ENCODE assay signal across 8 mouse cellular contexts in genomic region chr17:88627150-88627549, GRCm38 (mm10). TPM values are rescaled to one million over a fixed set of nuclear protein-coding genes. Genes with fewer than 3 reads are reported as not detected.
DNase-seq lines count a peak whose midpoint lies in the region; ATAC-seq and TF ChIP-seq lines count a peak whose summit lies in the region.

No protein-coding gene starts in this region.

- no peak overlapping the region for H3K4me2 ChIP-seq in neural tube, embryonic 11.5 days (ENCODE audit: low read depth)
- peak overlapping the region; percentile 50 for H3K4me2 ChIP-seq in heart, postnatal 0 days (ENCODE audit: low read depth, low read length)
- peak overlapping the region; percentile 23 for H3K4me2 ChIP-seq in limb, embryonic 12.5 days

- ATAC-seq in neural tube, embryonic 11.5 days (ENCODE audit: insufficient read depth, low FRiP score, low TSS enrichment) = no peak
- no peak for ATAC-seq in heart, postnatal 0 days (ENCODE audit: insufficient read depth, low read depth)
- no peak for ATAC-seq in limb, embryonic 12.5 days (ENCODE audit: insufficient number of reproducible peaks, insufficient read depth, low FRiP score, low TSS enrichment, low read depth)
- ATAC-seq in megakaryocyte, adult 5-6 weeks (ENCODE audit: poor library complexity, severe bottlenecking) = no peak
- ATAC-seq in granulocyte monocyte progenitor cell, adult 5-6 weeks (replicated peaks; ENCODE audit: poor library complexity, severe bottlenecking) = no peak

- DNase-seq in neural tube, embryonic 11.5 days (ENCODE audit: low spot score) = no peak
- DNase-seq in neural tube, embryonic 10.5 days (ENCODE audit: extremely low spot score, low spot score) = no peak
- peak; percentile 23 for DNase-seq in heart, postnatal 0 days (ENCODE audit: low spot score)
- DNase-seq in yolk sac, embryonic 10.5 days (ENCODE audit: low spot score) = peak; percentile 83
- DNase-seq in natural killer cell, adult 2 months (ENCODE audit: low spot score in 2 of 2) = no peak

- 78% methylated on average over 7 of the region's 7 CpGs for WGBS in neural tube, embryonic 11.5 days
- 50% methylated on average over 7 of the region's 7 CpGs for WGBS in heart, postnatal 0 days
- 76% methylated on average over 7 of the region's 7 CpGs for WGBS in limb, embryonic 12.5 days

- no peak overlapping the region for H3K4me3 ChIP-seq in neural tube, embryonic 11.5 days (ENCODE audit: low read depth, low read length)
- H3K4me3 ChIP-seq in heart, postnatal 0 days (ENCODE audit: low read depth, low read length) = peak overlapping the region; percentile 20
- H3K4me3 ChIP-seq in limb, embryonic 12.5 days (replicated peaks) = no peak overlapping the region

- H3K9ac ChIP-seq in neural tube, embryonic 11.5 days (ENCODE audit: low read length) = no peak overlapping the region
- H3K9ac ChIP-seq in heart, postnatal 0 days (replicated peaks; ENCODE audit: low read depth, low read length) = no peak overlapping the region
- H3K9ac ChIP-seq in limb, embryonic 12.5 days (replicated peaks) = no peak overlapping the region

- no peaks in the 10 kb centered on the region for H3K9me3 ChIP-seq in neural tube, embryonic 11.5 days (ENCODE audit: control insufficient read depth, low read length)
- H3K9me3 ChIP-seq in heart, postnatal 0 days (replicated peaks; ENCODE audit: control insufficient read depth, low read length) = no peaks in the 10 kb centered on the region
- H3K9me3 ChIP-seq in limb, embryonic 12.5 days = 0 out of 2 replicates have a peak, but pooled peaks cover 7% of the 10 kb centered on the region

- H3K36me3 ChIP-seq in neural tube, embryonic 11.5 days (ENCODE audit: control insufficient read depth, insufficient read depth, low read length) = no peaks in the 10 kb centered on the region
- no peaks in the 10 kb centered on the region for H3K36me3 ChIP-seq in heart, postnatal 0 days (replicated peaks; ENCODE audit: control insufficient read depth, insufficient read depth, low read length)
- peaks cover 18% of the 10 kb centered on the region; the same call in 1 of the 2 replicates for H3K36me3 ChIP-seq in limb, embryonic 12.5 days

- no peak for TF ChIP-seq EP300 in heart, postnatal 0 days (IDR thresholded peaks at IDR 0.05; ENCODE audit: low read depth)

- TF ChIP-seq CTCF in heart, postnatal 0 days (IDR thresholded peaks at IDR 0.05; ENCODE audit: low read depth) = no peak

- H3K4me1 ChIP-seq in neural tube, embryonic 11.5 days (ENCODE audit: control insufficient read depth, insufficient read depth, low read length) = peaks cover 22% of the 10 kb centered on the region
- peaks cover 51% of the 10 kb centered on the region for H3K4me1 ChIP-seq in heart, postnatal 0 days (ENCODE audit: control insufficient read depth, insufficient read depth)
- peaks cover 58% of the 10 kb centered on the region for H3K4me1 ChIP-seq in limb, embryonic 12.5 days (replicated peaks)

- H3K27me3 ChIP-seq in neural tube, embryonic 11.5 days (ENCODE audit: control insufficient read depth, insufficient read depth, low read length) = no peaks in the 10 kb centered on the region
- H3K27me3 ChIP-seq in heart, postnatal 0 days (ENCODE audit: control insufficient read depth, insufficient read depth, low read length) = no peaks in the 10 kb centered on the region
- no peaks in the 10 kb centered on the region for H3K27me3 ChIP-seq in limb, embryonic 12.5 days

- H3K27ac ChIP-seq in neural tube, embryonic 11.5 days (ENCODE audit: low read depth, low read length) = 0 out of 2 replicates have a peak overlapping the region, but pooled peaks have one; percentile 62
- peak overlapping the region; percentile 88 for H3K27ac ChIP-seq in heart, postnatal 0 days (ENCODE audit: low read depth)
- H3K27ac ChIP-seq in limb, embryonic 12.5 days = peak overlapping the region; percentile 86

RNA-seq across cellular contexts. Expression of gene Ston1, which starts 29.7 kb away (rescaled TPM):
- 2.8 and 4.0 TPM in 2 replicates for polyA plus RNA-seq in neural tube, embryonic 11.5 days (2014; fragmentation: Nextera tagmentation; extraction: Ambion mirVana)
- 4.2 and 9.0 TPM in 2 replicates for total RNA-seq in heart, postnatal 0 days (2014; rRNA removed; ENCODE audit: low replicate concordance)
- polyA plus RNA-seq in heart, postnatal 0 days (2015; fragmentation: Nextera tagmentation; extraction: Ambion mirVana) = 3.9 and 4.1 TPM in 2 replicates
- 4.8 and 6.1 TPM in 2 replicates for polyA plus RNA-seq in limb, embryonic 12.5 days (2016; fragmentation: Nextera tagmentation; extraction: Ambion mirVana)
- total RNA-seq in megakaryocyte, adult 5-6 weeks (2015) = not detected in 2 replicates
- total RNA-seq in megakaryocyte, adult 5-6 weeks (2017) = 0.89 TPM in 1 of 2 replicates, not detected in the other
- total RNA-seq in granulocyte monocyte progenitor cell, adult 5-6 weeks (2014; fragmentation: Nextera tagmentation) = 0.51 TPM in 1 of 2 replicates, not detected in the other
- total RNA-seq in granulocyte monocyte progenitor cell, adult 5-6 weeks (2017) = not detected in 2 replicates

RNA-seq across cellular contexts. Expression of gene Gtf2a1l, which starts 41.3 kb away (rescaled TPM):
- polyA plus RNA-seq in neural tube, embryonic 11.5 days (2014; fragmentation: Nextera tagmentation; extraction: Ambion mirVana) = 0.31 TPM in 2 replicates
- not detected in 2 replicates for total RNA-seq in heart, postnatal 0 days (2014; rRNA removed; ENCODE audit: low replicate concordance)
- not detected in 2 replicates for polyA plus RNA-seq in heart, postnatal 0 days (2015; fragmentation: Nextera tagmentation; extraction: Ambion mirVana)
- 0.49 TPM in 1 of 2 replicates, not detected in the other for polyA plus RNA-seq in limb, embryonic 12.5 days (2016; fragmentation: Nextera tagmentation; extraction: Ambion mirVana)
- not detected in 2 replicates for total RNA-seq in megakaryocyte, adult 5-6 weeks (2015)
- not detected in 2 replicates for total RNA-seq in megakaryocyte, adult 5-6 weeks (2017)
- not detected in 2 replicates for total RNA-seq in granulocyte monocyte progenitor cell, adult 5-6 weeks (2014; fragmentation: Nextera tagmentation)
- total RNA-seq in granulocyte monocyte progenitor cell, adult 5-6 weeks (2017) = not detected in 2 replicates

Comparison
In these comparisons a context has a peak if more than half of its experiments do, and no peak if none do; other contexts are left out.
1. DNase-seq: peak in heart, postnatal 0 days (single experiment) and yolk sac, embryonic 10.5 days (single experiment); none in neural tube, embryonic 11.5 days (single experiment), neural tube, embryonic 10.5 days (single experiment) and natural killer cell, adult 2 months (0 of 2).
2. Peak in every context shown above with its lines, with median percentiles within 50 percentile points of each other: H3K27ac ChIP-seq.